Mouse (Mus musculus): ENCODE data around the gene Fastk. TPM values are rescaled to one million over a fixed set of nuclear protein-coding genes. Genes with fewer than 3 reads are reported as not detected.

Fastk gene
- polyA plus RNA-seq, 1 experiment from 2014 or later, result 156 TPM

DNA sequence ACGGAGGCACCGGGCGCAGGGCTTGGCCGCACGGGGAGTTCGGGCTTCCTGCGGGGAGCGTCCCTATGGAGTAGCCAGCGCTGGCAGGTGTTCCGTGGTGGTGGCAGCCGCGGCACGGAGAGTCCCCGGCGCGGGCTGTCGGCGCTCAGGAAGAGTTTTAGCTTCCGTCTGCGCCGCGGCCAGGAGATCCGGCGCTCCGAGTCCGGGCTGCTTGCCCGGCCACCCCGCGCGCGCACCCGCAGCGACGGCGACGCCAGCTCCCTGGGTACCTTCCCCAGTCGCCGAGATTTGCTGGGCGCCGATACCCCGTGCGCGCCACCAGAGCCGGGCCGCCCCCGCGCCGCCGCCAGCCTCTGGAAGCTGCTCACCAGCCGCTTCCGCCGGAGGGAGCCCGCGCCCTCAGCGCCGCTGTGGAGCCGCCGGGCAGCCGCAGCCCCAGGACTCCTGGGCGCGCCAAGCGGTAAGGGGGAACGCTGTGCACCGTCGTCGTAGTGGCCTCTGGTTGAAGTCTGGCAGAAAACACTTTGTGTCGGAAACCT lies 29.7 kb upstream of the Fastk start:
- H3K27ac ChIP-seq, result peak overlapping the region; percentile 83
- WGBS, result under 1% methylated on average over 67 of the region's 67 CpGs
- peaks cover 52% of the 10 kb centered on the region for H3K4me1 ChIP-seq
- peaks cover 41% of the 10 kb centered on the region for H3K36me3 ChIP-seq
- no peaks in the 10 kb centered on the region for H3K9me3 ChIP-seq
- H3K4me3 ChIP-seq, result peak overlapping the region; percentile 72
- no peak for DNase-seq (ENCODE audit: low spot score)
- peaks cover 11% of the 10 kb centered on the region; the same call in 1 of the 2 replicates for H3K27me3 ChIP-seq (ENCODE audit: insufficient read depth, poor library complexity, severe bottlenecking)

DNA sequence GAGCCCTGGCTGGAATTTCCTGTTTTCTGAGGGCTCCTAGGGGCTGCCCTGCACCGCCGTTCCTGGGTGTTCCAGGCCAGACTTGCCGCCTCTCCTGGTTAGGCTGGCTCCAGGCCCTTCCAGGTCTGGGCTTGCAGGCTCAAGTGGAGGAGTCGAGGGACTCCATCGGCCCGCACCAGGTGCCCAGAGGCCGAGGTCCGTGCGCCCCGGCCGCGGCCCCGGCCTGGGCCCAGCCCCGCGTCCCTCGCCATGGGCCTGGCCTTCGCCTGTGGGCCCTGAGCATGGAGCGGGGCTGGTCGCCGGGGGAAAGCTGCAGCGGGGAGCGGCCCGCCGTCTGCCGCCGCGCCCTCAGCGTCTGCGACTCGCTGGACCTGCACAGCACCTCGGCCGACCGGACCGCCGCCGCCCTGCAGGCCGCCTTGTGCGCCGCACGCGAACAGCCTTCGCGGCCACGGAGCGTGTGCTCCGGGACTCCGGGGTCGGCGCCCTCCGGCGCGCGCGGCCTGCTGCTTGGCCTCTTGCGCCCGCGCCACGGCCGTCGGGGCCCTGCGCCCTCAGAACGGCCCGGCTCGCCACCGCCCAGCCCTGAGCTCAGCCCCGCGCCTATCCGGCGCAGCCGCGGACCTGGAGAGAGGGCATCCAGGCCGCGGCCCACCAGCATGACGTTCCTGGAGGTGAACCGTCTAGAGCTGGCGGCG lies 29.1 kb upstream of the Fastk start:
- peaks cover 48% of the 10 kb centered on the region for H3K4me1 ChIP-seq
- H3K4me3 ChIP-seq, result peak overlapping the region; percentile 72
- no peak for DNase-seq (ENCODE audit: low spot score)
- peaks cover 35% of the 10 kb centered on the region for H3K36me3 ChIP-seq
- peak overlapping the region; percentile 83 for H3K27ac ChIP-seq
- peaks cover 11% of the 10 kb centered on the region; the same call in 1 of the 2 replicates for H3K27me3 ChIP-seq (ENCODE audit: insufficient read depth, poor library complexity, severe bottlenecking)
- 3% methylated on average over 76 of the region's 77 CpGs for WGBS
- H3K9me3 ChIP-seq, result no peaks in the 10 kb centered on the region

DNA sequence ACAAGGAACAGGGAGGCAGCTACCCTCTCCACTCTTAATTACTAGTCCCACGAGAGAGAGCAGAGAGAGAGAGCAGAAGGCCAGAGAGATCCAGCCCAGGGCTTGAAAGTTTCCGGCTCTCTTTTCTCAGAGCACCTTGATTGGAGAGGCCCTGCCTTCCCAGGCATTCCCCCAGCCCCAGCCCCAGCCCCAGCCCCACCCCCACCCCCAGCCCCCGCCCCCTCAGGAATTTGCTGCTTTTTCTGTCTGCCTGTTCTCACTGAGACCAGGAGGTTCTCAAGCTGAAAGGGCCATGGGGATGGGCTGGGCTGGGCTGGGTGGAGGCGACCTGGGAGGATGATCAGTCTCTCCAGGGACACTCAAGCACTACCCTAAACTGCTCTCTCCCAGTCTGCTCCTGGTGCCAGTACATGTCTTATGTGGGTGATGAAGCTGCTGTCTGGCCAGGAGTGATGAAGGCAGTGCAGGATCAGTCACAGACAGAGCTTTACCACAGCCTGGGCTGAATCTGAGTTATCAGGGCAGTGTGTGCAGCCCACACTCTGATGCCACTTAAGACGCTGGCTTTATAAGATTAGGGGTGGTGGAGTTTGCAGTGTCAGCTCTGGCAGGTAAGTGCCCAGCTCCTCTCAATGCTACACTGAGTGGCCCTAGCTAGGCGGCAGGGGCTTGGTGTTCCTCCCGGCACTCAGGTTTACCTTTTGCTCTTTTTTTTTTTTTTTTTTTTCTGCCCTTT lies 28.0 kb upstream of the Fastk start:
- H3K36me3 ChIP-seq, result peaks cover 24% of the 10 kb centered on the region
- H3K4me1 ChIP-seq, result peaks cover 48% of the 10 kb centered on the region
- H3K4me3 ChIP-seq, result peak overlapping the region; percentile 31; the same call in 1 of the 2 replicates
- WGBS, result 17% methylated on average over 7 of the region's 7 CpGs
- H3K9me3 ChIP-seq, result no peaks in the 10 kb centered on the region
- H3K27me3 ChIP-seq (ENCODE audit: insufficient read depth, poor library complexity, severe bottlenecking), result peaks cover 11% of the 10 kb centered on the region; the same call in 1 of the 2 replicates
- H3K27ac ChIP-seq, result peak overlapping the region; percentile 49
- DNase-seq (ENCODE audit: low spot score), result no peak

DNA sequence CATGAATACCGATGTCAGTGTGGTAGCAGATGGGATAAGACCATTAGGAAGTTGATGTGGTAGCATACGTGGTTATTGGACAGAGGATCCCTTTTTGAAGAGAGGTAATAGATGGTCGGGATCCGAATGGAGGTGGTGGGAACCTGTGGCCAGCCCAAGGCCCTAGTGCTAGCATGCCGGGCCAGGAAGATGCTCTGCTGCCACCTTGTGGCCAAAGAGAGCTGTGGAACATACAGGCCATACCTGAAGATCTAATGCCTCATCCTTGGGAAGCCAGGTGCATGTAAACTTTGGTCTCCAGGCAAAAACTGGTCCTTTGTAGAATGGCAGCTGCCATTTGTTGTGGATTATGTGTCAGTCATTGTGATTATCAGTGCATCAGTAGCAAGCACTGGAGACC lies 25.5 kb upstream of the Fastk start:
- 12% methylated on average over 5 of the region's 5 CpGs for WGBS
- H3K27ac ChIP-seq, result no peak overlapping the region
- H3K4me3 ChIP-seq, result no peak overlapping the region
- peaks cover under 1% of the 10 kb centered on the region; the same call in 1 of the 2 replicates for H3K36me3 ChIP-seq
- H3K27me3 ChIP-seq (ENCODE audit: insufficient read depth, poor library complexity, severe bottlenecking), result 0 out of 2 replicates have a peak, but pooled peaks cover 11% of the 10 kb centered on the region
- H3K9me3 ChIP-seq, result no peaks in the 10 kb centered on the region
- peak; percentile 90 for DNase-seq (ENCODE audit: low spot score)
- peaks cover 52% of the 10 kb centered on the region for H3K4me1 ChIP-seq

DNA sequence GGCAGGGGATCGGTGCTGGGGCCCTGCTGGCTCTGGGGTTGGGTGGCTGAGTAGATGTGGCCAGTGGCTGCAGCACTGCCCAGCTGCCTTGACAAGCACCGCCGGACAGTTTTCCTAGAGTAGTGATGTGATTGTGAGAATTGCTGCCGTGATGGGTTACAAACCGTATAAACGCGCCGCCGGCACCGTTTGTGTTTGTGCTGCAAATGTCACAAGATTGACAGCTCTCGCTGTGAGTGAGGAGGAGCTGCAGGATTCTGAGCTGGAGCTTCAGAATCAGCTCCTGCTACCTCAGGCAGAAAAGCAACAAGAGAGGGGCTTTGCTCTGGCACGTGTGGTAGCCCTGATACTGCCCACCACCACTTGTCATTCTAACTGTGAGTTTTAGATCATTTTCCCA lies 21.7 kb upstream of the Fastk start:
- DNase-seq (ENCODE audit: low spot score), result no peak
- Histone ChIP-seq H3K9me3 (no peaks in the 10 kb centered on the region), H3K27me3 (ENCODE audit: insufficient read depth, poor library complexity, severe bottlenecking) (no peaks in the 10 kb centered on the region), H3K4me1 (peaks cover 25% of the 10 kb centered on the region), H3K4me3 (no peak overlapping the region), H3K27ac (no peak overlapping the region), H3K36me3 (peaks cover under 1% of the 10 kb centered on the region; the same call in 1 of the 2 replicates)
- WGBS, result 63% methylated on average over 12 of the region's 12 CpGs

DNA sequence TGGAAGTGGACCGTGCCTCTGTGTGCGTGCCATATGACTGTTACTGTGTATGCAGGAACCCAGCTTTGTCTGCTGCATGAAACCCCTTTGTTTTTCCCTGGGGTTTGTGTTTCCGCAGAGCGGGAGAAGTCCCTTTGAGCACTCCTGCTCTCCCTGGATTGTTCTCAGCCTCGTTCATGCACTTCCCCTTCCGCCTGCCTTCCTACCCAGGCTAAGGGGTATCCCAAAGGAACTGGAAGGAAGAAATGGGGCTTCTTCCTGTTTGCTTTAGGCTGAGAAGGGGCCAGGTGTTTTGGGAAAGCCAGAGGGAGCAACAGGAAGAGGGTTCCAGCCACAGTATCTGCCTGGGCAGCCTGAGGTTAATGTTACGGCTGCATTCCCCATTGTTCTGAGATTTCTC lies 10.5 kb upstream of the Fastk start:
- no peaks in the 10 kb centered on the region; the same call in 1 of the 2 replicates for H3K9me3 ChIP-seq
- H3K27me3 ChIP-seq (ENCODE audit: insufficient read depth, poor library complexity, severe bottlenecking), result no peaks in the 10 kb centered on the region
- H3K4me3 ChIP-seq, result peak overlapping the region; percentile 22; the same call in 1 of the 2 replicates
- H3K27ac ChIP-seq, result peak overlapping the region; percentile 57; the same call in 1 of the 2 replicates
- no peak for DNase-seq (ENCODE audit: low spot score)
- H3K4me1 ChIP-seq, result peaks cover 44% of the 10 kb centered on the region
- peaks cover 29% of the 10 kb centered on the region for H3K36me3 ChIP-seq
- WGBS, result 66% methylated on average over 7 of the region's 7 CpGs

DNA sequence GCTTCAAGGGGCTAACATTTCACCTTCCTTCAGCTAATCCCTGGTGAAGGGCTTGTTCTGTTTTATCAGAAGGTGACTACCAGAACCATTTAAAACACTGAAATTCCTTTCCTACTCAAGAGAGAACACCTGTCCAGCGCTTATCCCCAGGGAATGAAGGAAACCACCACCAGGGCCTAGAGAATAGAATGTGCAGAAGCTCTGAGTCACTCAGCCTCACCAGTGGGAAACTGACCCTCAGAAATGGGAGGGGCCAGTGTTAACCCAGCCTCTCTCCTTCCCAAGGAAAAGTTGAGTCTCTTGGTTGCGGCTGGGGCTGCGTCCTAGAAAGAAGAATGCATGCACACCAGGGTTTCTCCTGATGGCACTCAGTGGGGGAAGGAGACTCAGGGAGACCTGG lies 10.0 kb upstream of the Fastk start:
- no peaks in the 10 kb centered on the region; the same call in 1 of the 2 replicates for H3K9me3 ChIP-seq
- no peaks in the 10 kb centered on the region for H3K27me3 ChIP-seq (ENCODE audit: insufficient read depth, poor library complexity, severe bottlenecking)
- H3K4me3 ChIP-seq, result peak overlapping the region; percentile 22; the same call in 1 of the 2 replicates
- 60% methylated on average over 3 of the region's 3 CpGs for WGBS
- peaks cover 24% of the 10 kb centered on the region for H3K36me3 ChIP-seq
- no peak for DNase-seq (ENCODE audit: low spot score)
- H3K4me1 ChIP-seq, result peaks cover 44% of the 10 kb centered on the region
- H3K27ac ChIP-seq, result peak overlapping the region; percentile 57; the same call in 1 of the 2 replicates

DNA sequence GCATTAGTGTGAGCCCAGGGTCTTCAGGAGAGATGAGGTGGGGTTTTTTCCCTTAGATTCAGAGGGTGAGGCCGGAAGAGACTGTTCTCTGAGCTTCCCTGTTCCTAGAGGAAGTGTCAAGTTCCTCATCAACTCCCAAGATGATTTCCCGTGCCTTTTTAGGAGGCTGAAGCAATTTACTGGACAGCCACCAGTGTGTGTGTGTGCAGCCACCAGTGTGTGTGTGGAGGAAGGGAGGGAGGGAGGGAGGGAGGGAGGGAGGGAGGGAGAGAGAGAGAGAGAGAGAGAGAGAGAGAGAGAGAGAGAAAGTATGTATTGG lies 8.9 kb upstream of the Fastk start:
- no peak for DNase-seq (ENCODE audit: low spot score)
- no peaks in the 10 kb centered on the region; the same call in 1 of the 2 replicates for H3K9me3 ChIP-seq
- H3K4me3 ChIP-seq, result peak overlapping the region; percentile 88
- 38% methylated on average over 2 of the region's 2 CpGs for WGBS
- H3K27ac ChIP-seq, result 0 out of 2 replicates have a peak overlapping the region, but pooled peaks have one; percentile 97
- peaks cover 21% of the 10 kb centered on the region for H3K36me3 ChIP-seq
- H3K4me1 ChIP-seq, result peaks cover 44% of the 10 kb centered on the region
- H3K27me3 ChIP-seq (ENCODE audit: insufficient read depth, poor library complexity, severe bottlenecking), result no peaks in the 10 kb centered on the region

DNA sequence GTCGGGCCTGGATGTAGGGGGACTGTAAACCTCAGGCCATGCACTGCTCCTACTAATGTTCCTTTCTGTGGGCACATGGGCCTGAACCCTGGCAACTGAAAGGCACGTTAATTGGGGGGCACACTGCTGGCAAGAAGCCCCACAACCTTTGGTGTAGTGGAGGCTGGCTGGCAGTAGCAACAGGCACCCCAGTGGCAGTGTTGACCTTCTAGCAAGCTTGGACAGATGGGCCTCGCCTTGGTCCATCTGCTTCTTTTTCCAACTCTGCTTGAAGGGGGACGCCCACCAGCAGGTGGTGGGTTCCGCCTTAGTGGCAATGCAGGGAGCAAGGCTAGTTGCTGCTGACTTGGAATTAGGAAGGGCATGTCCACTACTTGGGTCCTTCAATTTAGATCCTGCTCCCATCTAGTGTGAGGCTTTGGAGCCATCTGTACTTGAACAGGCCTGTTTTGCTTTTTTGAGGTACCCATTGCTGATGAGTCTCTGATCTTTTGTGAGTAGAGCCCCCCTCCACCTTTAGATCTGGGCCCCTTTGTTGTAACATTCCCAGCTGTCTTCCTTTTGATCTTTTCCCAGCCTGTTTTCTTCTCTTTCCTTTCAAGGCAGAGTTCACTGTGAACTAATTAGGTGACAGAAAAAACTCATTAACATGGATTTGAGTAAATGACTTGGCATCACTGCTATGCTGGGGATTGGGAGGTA lies 8.3 kb upstream of the Fastk start:
- H3K4me3 ChIP-seq, result peak overlapping the region; percentile 88
- no peaks in the 10 kb centered on the region for H3K27me3 ChIP-seq (ENCODE audit: insufficient read depth, poor library complexity, severe bottlenecking)
- peaks cover 18% of the 10 kb centered on the region for H3K36me3 ChIP-seq
- no peak for DNase-seq (ENCODE audit: low spot score)
- peak overlapping the region; percentile 97 for H3K27ac ChIP-seq
- H3K4me1 ChIP-seq, result peaks cover 44% of the 10 kb centered on the region
- H3K9me3 ChIP-seq, result no peaks in the 10 kb centered on the region; the same call in 1 of the 2 replicates
- WGBS, result 19% methylated on average over 5 of the region's 5 CpGs

DNA sequence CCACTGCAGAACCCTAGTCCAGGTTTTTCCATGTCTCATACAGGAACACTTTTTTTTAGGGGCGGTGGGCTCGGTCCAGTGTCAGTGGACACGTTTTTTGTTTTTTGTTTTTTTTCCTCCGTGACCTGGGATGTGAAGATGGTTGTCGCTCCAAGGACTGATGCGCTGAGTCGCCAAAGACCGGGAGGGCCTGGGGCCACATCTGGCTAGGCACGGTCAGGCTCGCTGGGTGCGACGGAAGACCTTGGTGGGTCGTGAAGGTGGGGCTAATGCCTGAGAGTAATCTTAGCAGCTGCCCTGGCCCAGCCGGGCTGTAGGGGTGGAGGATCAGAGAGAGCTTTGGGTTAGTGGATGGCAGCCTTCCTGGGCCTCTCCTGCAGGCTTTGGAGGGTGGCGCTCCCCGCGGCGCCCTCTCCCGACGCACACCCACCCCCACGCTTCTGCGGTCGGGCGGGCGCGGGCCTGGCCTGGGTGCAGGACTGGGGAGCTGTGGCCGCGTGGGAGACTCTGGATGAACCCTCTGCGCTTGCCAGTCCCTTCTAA lies 7.7 kb upstream of the Fastk start:
- Histone ChIP-seq H3K9me3 (no peaks in the 10 kb centered on the region), H3K4me3 (peak overlapping the region; percentile 88), H3K27ac (peak overlapping the region; percentile 97), H3K27me3 (ENCODE audit: insufficient read depth, poor library complexity, severe bottlenecking) (no peaks in the 10 kb centered on the region), H3K36me3 (peaks cover 11% of the 10 kb centered on the region), H3K4me1 (peaks cover 48% of the 10 kb centered on the region)
- WGBS, result under 1% methylated on average over 29 of the region's 29 CpGs
- no peak for DNase-seq (ENCODE audit: low spot score)

DNA sequence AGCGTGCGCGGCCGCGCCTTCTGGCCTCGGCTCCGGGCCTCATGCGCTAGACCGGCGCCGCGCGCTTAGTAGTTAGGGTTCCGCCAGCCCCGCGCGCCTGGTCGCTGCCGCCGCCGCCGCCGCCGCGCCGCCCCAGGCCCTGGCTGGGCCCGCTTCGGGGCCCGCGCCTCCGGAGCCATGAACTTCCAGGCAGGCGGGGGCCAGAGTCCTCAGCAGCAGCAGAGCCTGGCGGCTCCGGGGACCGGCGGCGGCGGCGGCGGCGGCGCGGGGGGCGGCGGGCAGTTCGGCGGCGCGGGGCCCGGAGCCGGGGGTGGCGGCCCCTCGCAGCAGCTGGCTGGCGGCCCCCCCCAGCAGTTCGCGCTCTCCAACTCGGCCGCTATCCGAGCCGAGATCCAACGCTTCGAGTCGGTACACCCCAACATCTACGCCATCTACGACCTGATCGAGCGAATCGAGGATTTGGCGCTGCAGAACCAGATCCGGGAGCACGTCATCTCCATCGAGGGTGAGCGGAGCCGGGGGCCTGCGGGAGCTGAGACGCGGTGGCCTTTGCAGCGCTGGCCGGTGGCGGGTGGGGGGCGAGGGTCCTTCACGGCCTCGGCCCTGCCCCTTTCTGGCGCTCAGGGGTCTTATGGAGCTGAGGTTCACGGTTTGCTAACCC lies 7.1 kb upstream of the Fastk start, which contains the start of gene Agap3:
Gene Agap3, plus strand, starts transcription at position 148 of the 661 bp plus-strand sequence.
- Histone ChIP-seq H3K36me3 (peaks cover 6% of the 10 kb centered on the region; the same call in 1 of the 2 replicates), H3K4me3 (peak within 1 kb of the TSS; percentile 88)
- no peak for DNase-seq (ENCODE audit: low spot score)

More for the DNA sequence above, 7.1 kb upstream of the Fastk start, which contains the start of gene Agap3:
- under 1% methylated on average over 66 of the region's 85 CpGs for WGBS
- H3K27ac ChIP-seq, result peak within 1 kb of the TSS; percentile 97
- H3K9me3 ChIP-seq, result no peaks in the 10 kb centered on the region
- H3K4me1 ChIP-seq, result peaks cover 54% of the 10 kb centered on the region
- no peaks in the 10 kb centered on the region for H3K27me3 ChIP-seq (ENCODE audit: insufficient read depth, poor library complexity, severe bottlenecking)

Data from heart, embryonic 10.5 days (tissue).